Comparison of ENCODE assay signal across 8 mouse cellular contexts in the genomic region with DNA sequence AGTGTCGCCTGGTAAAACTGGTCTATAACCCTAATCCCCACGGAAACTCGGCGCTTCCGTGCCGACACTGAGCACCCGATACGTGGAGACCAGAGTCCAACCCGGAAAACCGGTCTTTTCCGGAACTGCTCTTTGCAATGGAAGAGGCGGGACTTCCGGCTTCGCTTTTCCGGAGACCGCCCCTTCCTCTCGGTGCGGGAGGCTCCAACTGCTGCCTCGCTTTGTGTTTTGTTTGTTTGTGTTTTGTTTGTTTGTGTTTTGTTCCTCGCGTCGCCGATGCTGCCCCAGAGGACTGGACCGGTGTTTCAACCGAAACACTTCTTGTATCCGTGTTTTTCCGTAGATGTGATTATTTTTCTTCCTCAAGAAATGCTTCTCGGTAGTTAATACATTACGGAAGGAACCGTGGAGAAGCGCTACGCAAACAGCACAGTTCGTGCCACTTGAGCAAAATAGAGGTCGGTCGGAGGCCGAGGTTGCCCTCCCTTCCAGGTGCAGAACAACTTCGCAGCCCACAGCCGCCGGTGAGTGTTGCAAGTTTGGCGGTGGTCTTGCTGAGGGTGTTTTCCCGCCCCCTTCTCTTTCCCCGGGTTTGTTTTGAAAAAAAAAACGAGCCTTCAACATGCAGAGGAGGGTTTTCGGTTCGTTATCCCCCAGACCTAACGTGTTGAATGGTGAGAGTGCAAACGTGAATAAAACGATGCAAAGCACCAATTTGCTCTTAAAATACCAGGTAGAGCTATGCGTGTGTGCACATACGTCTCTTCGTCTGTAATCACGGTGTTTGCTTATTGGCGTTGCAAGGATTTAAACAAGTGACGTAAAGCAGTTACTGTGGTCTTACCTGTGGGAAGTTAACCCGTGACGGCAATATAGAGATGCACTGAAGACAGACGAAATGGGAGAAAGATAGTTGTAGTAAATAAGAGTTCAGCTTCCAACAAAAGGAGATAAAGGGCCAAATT. TPM values are rescaled to one million over a fixed set of nuclear protein-coding genes. Genes with fewer than 3 reads are reported as not detected.
DNase-seq lines count a peak whose midpoint lies in the region; ATAC-seq and TF ChIP-seq lines count a peak whose summit lies in the region.

A gene (plus strand): TSS at position 173 of the 965 bp plus-strand sequence.

- TF ChIP-seq CTCF in lung, postnatal 0 days (IDR thresholded peaks at IDR 0.05): no peak

- peak within 1 kb of the TSS; percentile 77 for H3K9ac ChIP-seq in lung, postnatal 0 days (replicated peaks; ENCODE audit: low read depth)

- H3K4me2 ChIP-seq in lung, postnatal 0 days (replicated peaks; ENCODE audit: low read depth, low read length): peak within 1 kb of the TSS; percentile 62

- no peaks in the 10 kb centered on the region for H3K9me3 ChIP-seq in hindbrain, embryonic 10.5 days
- H3K9me3 ChIP-seq in lung, postnatal 0 days (ENCODE audit: low read length): no peaks in the 10 kb centered on the region

- peaks cover 15% of the 10 kb centered on the region for H3K4me1 ChIP-seq in hindbrain, embryonic 10.5 days (replicated peaks)
- H3K4me1 ChIP-seq in lung, postnatal 0 days (ENCODE audit: insufficient read depth, low read depth, low read length): peaks cover 9% of the 10 kb centered on the region; the same call in 1 of the 2 replicates

- H3K27ac ChIP-seq in hindbrain, embryonic 10.5 days: peak within 1 kb of the TSS; percentile 89
- H3K27ac ChIP-seq in lung, postnatal 0 days (ENCODE audit: low read length): peak within 1 kb of the TSS; percentile 81

- 10% methylated on average over 57 of the region's 57 CpGs for WGBS in hindbrain, embryonic 10.5 days
- 2% methylated on average over 57 of the region's 57 CpGs for WGBS in lung, postnatal 0 days

- H3K4me3 ChIP-seq in hindbrain, embryonic 10.5 days: peak within 1 kb of the TSS; percentile 83
- H3K4me3 ChIP-seq in lung, postnatal 0 days (ENCODE audit: low read depth, low read length): peak within 1 kb of the TSS; percentile 74

- peaks cover 46% of the 10 kb centered on the region for H3K36me3 ChIP-seq in hindbrain, embryonic 10.5 days
- peaks cover 9% of the 10 kb centered on the region; the same call in 1 of the 2 replicates for H3K36me3 ChIP-seq in lung, postnatal 0 days (ENCODE audit: insufficient read depth, low read length)

- peak; percentile 99 for ATAC-seq in frontal cortex, adult (ENCODE audit: low TSS enrichment)
- peak; percentile 99 for ATAC-seq in lung, postnatal 0 days

- H3K27me3 ChIP-seq in hindbrain, embryonic 10.5 days (ENCODE audit: insufficient read depth, poor library complexity, severe bottlenecking): no peaks in the 10 kb centered on the region
- H3K27me3 ChIP-seq in lung, postnatal 0 days (replicated peaks; ENCODE audit: insufficient read depth, low read length): no peaks in the 10 kb centered on the region

- TF ChIP-seq EP300 in lung, postnatal 0 days (IDR thresholded peaks at IDR 0.05): 0 out of 2 replicates have a peak, but pooled peaks have one; percentile 22

- DNase-seq in MN1 (ENCODE audit: low spot score): peak; percentile 95
- DNase-seq in cerebellum, adult 9-10 months: peak; percentile 87
- peak; percentile 90 for DNase-seq in hindbrain, embryonic 10.5 days (ENCODE audit: low spot score)
- DNase-seq in layer of hippocampus, adult 9-11 months: peak; percentile 90
- DNase-seq in lung, postnatal 0 days (ENCODE audit: low spot score): peak; percentile 95
- peak; percentile 73 for DNase-seq in ovary, postnatal 14 days (ENCODE audit: low spot score)
- peak; percentile 89 for DNase-seq in thymus, postnatal 14 days

RNA-seq across cellular contexts. Expression of the gene that starts here (rescaled TPM):
- 74.8 and 75.8 TPM in 2 replicates for polyA plus RNA-seq in hindbrain, embryonic 10.5 days (2016; fragmentation: Nextera tagmentation; extraction: Ambion mirVana)
- 42.5 and 45.5 TPM in 2 replicates for polyA plus RNA-seq in lung, postnatal 0 days (2015; fragmentation: Nextera tagmentation; extraction: Ambion mirVana)

Comparison
In these comparisons a context has a peak if more than half of its experiments do, and no peak if none do; other contexts are left out.
1. Peak in every context shown above with its lines: DNase-seq, ATAC-seq, H3K4me3 ChIP-seq and H3K27ac ChIP-seq.